Mouse (Mus musculus) layer of hippocampus, postnatal 36 days (tissue): ENCODE results near the gene Dhx57. TPM values are rescaled to one million over a fixed set of nuclear protein-coding genes. Genes with fewer than 3 reads are reported as not detected.
"Not testable (repeated sequence)": the region's sequence is repeated elsewhere in the genome, so short reads cannot be mapped to it uniquely, and the experiment has no call there.

Source experiments
- DNase-seq, 2 experiments: peaks; one replicate each; pipeline ENCODE4 v3.0.0; 2022
- total RNA-seq, 2 experiments: library from RNA; stranded (reverse); gene quantifications; 2 replicates each; pipeline ENCODE4 v1.2.3; 2021

The Dhx57 gene
- total RNA-seq = 10 to 100 TPM; 35.5 to 36.0 TPM

DNA sequence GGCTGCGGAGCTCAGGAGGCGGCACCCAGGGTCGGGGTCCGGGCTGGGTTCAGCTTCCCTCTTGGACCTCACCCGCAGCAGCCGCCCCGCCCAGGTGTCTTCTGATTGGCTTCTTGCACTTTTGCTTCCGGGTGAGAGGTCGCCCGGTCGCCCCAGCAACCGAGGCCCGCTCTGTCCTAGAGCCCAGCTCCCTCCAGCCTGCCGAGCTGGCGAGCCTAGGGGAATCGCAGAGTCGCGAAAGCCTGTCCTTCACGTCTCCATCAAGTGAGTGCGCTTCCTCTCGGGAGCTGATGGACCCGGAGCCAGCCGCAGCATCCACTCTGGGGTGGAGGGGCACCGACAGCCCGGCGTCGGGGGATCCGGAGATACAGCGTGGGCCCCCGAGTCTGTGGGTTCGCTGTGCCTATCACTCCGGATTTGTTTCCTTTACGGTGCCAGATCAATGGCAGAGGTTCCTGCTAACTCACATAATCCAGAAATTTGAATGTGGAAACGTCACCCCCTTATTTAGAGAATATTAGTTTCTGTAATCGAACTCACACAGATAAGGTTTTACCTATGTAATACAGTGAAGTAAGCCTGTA is at the start of gene Dhx57, which contains the start of gene Morn2:
TSS of gene Dhx57 (minus strand) at position 403 of the 584 bp plus-strand sequence.
TSS of gene Morn2 (plus strand) at position 130 of the 584 bp plus-strand sequence.
- DNase-seq = peak; percentile 95 to 97

- DNase-seq = no peak
Observed at GRCm38 (mm10) chr17:80332386-80332785, 42.1 kb upstream of the Dhx57 start.

DNA sequence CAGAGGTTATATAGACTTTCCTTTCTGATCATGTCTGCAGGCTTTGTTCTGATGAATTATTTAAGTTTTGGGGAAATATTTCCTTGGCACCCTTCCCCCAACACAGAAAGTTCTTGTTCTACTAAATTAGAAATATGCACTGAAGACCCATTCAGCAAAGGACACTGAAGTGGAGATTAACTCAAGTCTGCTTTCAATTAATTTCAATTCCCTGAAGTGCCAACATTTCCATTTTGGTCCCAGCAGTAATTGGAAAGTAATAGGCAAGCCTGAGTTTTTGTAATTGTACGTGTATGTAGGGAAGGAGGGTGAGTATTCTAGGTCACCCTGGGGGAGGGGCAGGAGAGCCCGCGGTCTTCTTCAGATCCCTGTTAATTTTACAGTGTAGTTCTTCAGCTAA is 36.2 kb upstream of the Dhx57 start:
- no peak for DNase-seq

DNA sequence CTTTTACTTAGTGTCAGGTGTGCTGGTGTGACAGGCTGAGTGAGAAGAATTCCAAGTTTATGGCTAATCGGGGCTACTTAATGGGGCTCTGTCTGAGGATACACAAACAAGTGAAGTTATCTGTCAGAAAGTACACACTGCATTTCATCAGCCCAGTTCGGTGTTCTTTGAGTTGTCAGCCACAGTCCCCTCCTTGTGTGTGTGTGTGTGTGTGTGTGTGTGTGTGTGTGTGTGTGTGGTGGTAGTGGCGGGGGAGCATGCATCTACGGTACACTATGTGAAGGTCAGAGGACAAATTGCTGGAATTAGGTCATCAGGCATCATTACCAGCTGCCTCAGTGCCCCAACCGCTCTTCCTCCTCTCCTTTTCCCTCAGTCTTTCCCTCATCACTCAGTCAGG is 35.2 kb upstream of the Dhx57 start:
- DNase-seq = no peak

GRCm38 (mm10) chr17:80324521-80324920 is 34.2 kb upstream of the Dhx57 start:
- DNase-seq = no peak

DNA sequence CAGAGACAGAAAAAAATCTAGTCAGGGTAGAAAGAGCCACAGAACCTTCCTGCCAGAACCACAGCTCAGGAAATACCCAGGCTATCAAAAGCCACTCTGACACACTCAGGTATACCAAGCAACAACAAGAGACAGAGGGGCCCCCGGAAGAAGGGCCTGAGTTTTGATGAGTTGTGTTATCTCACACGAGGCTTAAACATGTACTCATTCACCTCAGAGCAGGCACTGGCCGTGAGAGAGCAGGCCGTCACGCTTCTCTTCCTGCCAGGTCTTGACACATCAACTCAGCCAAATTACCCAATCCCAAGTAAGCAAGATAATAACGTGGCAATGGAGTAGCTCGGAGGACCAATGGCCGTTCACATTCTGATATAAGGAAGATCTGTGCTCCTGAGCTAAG is 33.4 kb upstream of the Dhx57 start:
- DNase-seq = no peak

DNA sequence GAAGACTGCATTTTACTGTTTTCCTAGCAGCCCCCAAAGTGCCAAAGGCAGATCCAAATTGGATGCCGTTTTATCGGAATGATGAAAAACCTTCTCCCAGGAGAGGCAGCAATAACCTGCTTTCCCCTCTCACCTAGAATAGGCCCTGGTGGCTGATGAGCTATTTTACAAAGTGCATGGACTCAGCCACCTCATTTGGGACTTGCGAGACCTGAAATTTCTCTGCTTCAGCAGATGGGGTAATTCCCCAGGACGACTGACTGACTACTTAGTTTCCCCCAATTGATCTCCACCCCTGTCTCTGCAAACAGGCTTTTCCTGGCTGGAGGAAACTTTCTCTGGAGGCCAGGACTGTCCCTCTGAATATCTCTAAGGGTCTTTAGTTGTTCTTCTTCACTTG is 32.7 kb upstream of the Dhx57 start:
- DNase-seq = no peak

DNA sequence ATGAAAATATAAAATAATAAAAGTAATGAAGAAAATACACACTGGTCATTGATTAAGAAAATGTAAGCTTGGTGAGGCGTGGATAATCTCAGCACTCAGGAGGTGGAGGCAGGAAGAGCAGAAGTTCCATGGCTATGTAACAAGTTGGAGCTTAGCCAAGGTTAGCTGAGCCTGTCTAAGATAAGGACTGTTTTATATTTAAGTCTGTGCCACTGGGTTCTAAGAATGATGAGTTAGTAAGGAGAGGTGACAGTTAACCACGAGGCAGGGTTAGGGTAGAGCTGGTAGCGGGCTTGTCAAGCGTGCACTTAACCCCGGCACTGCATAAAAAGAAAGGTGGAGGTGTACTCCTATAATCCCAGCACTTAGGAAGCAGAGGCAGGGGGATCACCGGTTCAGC is 32.0 kb upstream of the Dhx57 start:
- DNase-seq = no peak

GRCm38 (mm10) chr17:80312405-80312804 is 22.1 kb upstream of the Dhx57 start:
- no peak for DNase-seq

DNA sequence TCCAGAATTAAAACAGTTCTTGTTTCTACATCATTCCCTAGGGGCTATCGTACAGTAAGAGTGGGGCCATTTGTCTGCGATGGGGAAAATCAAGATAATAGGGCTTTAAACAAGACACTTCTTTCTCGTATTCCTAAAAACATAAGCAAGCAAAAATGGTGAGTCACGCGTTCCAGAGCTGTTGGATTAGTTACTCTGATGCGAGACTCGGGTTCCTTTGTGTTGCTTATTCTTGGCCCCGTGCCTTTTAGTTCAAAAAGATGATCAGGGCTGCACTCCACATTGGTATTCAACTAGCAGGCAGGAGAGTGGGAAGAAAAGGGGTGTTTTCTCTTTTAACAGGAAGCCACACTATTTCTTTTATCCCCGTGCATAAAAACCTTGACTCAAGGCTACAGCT is 21.5 kb upstream of the Dhx57 start:
- no peak for DNase-seq

DNA sequence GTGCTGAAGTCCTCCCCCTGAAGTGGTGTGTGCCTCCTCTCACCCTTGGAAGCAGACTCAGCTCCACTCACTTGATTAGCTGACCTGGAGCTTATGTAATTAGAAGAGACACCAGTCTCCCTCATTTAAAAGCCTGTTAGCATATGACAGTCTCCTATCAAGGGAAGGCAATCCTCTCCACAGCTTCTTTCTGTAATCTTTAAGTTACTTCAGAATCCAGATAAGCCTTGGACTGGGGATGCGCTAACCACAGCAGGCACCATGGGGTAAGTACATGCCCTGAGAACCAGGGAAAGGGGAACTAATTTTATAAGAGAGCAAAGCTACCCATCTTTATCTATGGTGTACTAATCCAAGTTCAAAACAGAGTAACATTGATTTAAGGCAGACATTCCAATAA is 17.0 kb upstream of the Dhx57 start, which contains the start of gene Arhgef33:
TSS of gene Arhgef33 (plus strand) at position 157 of the 400 bp plus-strand sequence.
- DNase-seq = no peak

DNA sequence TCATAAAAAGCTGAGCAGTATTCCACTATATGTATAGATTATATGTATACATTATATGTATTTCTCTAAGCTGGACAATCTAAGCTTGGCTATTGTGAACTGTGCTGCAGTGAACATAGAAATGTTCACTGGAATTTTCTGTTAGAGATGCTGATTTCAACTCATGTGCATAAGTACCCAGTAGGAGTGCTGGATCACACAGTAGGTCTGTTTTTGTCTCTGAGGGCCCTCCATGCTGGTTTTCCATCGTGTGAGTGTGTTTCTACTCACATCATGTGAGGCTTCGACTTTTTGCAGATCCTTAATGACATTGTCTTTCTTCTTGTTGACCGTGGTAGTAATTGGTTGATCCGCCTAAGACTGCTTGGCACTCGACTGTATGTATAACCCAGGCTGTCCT is 8.6 kb upstream of the Dhx57 start:
- DNase-seq = no peak

GRCm38 (mm10) chr17:80295258-80295657 is 5.0 kb upstream of the Dhx57 start:
- no peak for DNase-seq

GRCm38 (mm10) chr17:80291148-80291547 is 872 bp upstream of the Dhx57 start:
- DNase-seq = no peak

DNA sequence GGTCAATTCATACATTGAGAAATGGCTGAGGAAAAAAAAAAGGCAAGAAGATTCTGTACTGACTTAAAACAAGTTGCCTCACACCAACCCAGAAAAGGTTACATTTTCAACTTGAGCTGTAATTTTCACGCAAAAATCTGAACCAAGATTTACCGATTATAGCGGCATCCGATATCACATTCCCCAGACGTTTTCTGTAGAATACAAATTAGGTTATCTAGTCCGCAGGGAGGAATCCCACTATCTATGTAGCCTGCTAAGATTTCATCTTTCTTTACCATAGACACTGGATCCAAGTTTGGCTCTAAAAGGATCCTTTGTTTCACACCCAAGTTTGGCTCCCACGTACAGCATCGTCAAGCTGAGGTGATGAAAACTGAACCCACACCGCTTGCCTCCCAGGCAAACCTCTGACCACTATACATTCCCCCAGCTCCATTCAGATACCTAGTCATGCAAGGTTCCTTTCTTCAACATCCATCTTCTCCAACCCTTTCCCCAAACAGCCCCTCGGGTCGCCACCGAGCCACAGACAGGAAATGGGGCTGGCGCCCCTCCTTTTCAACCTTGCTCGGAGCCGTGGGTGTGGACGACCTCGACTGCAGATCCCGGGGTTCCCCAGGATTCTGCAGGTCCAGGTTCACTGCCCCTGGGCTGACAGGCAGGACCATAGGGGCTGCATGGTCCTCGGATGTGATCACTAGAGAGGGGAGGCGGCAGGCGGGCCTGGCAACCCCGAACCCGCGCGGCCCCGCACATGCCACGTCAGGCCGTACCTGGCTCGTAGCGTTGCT is 799 bp downstream of the Dhx57 start:
- DNase-seq = no peak

DNA sequence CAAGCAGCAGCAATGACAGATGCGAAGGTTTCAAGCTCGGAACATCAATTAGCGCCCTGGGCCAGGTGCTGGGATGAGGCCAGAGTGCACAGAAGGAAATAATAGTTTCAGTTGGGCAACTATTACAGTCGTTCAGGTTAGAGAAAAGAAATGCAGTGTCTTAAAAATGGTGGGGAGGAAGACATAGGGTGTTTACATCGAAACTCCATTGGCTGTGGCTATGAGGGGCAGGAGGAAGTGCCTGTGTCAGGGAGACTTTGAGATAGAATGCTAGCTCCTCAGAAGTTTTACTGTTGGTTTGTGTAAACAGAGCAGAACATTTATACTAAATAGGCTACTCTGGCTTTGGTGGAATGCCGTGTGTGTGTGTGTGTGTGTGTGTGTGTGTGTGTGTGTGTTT is 2.3 kb downstream of the Dhx57 start:
- DNase-seq = no peak

GRCm38 (mm10) chr17:80284446-80284845 is 5.8 kb downstream of the Dhx57 start:
- no peak for DNase-seq

- DNase-seq = no peak
Observed at GRCm38 (mm10) chr17:80279340-80280070, 10.8 kb downstream of the Dhx57 start.

DNA sequence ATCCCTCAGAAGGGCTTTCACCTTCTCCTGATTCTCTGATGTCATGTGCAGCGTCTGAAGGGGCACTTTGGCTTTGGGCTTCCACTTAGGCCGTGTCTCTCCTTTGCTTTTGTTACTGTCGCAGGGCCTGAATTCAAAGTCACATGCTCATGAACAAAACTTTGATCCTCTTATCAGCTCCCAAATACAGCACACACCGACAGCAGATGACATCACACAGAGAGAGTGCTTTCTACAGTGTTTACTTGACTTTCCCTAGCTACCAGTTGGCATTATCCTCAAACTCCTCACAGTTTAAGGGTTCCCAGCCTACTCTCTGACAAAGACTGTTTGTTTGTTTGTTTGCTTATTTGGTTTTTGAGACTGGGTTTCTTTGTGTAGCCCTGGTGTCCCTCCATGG is 12.0 kb downstream of the Dhx57 start:
- DNase-seq = no peak

DNA sequence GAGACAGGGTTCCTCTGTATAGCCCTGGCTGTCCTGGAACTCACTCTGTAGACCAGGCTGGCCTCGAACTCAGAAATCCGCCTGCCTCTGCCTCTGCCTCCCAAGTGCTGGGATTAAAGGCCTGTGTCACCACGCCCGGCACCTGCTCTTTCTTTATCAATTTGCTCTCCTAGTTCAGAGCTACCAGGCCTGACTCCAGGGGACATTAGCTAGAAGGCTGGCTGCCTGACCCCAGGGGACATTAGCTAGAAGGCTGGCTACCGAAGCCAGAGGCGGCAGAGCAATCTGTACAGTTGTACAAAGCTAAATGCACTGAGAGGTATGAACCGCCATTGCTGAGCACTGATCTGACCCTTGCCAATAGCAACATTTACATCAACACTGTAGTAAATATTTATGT is 19.7 kb downstream of the Dhx57 start:
- not testable (repeated sequence) for DNase-seq

DNA sequence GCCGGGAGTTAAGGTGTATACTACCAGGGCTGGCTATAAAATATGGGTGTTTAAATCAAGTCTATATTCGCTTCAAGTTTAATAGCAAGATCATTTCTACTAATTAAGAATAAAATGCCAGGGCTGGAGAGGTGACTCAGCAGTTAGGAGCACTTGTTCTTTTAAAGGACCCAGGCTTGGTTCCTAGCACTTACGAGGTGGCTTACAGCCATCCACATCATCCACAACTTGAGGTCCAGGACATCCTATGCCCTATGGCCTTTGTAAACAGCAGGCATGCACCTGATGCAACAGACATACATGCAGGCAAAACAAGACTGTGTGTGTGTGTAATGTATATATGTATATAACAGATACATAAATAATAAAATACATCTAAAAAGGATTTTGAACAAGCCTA is 22.1 kb downstream of the Dhx57 start:
- no peak for DNase-seq

GRCm38 (mm10) chr17:80267065-80267464 is 23.2 kb downstream of the Dhx57 start:
- DNase-seq = no peak

DNA sequence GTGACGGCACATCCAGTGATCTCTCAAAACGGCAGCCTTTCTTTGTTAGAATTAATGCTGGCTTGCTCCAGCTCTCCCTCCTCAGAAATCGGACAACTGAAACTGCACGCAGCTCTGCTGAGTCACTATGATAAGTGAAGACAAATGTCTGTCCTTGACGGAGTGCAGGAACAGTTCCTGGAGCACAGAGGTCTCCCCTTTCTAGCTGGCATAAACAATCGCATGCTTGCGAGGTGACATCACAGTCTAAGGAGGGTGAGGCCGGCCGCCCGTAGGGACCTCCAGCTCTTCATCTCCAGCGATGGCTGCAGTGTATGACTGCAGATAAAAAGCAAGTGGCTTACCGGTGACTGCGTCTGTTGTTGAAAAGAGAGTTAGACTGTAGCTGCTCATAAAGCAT is 35.1 kb downstream of the Dhx57 start:
- DNase-seq = no peak
